Mouse (Mus musculus): ENCODE data around the gene Tceanc. TPM values are rescaled to one million over a fixed set of nuclear protein-coding genes. Genes with fewer than 3 reads are reported as not detected.
"Not testable (repeated sequence)": the region's sequence is repeated elsewhere in the genome, so short reads cannot be mapped to it uniquely, and the experiment has no call there.

The Tceanc gene
- polyA plus RNA-seq, 1 experiment = 1.5 TPM

DNA sequence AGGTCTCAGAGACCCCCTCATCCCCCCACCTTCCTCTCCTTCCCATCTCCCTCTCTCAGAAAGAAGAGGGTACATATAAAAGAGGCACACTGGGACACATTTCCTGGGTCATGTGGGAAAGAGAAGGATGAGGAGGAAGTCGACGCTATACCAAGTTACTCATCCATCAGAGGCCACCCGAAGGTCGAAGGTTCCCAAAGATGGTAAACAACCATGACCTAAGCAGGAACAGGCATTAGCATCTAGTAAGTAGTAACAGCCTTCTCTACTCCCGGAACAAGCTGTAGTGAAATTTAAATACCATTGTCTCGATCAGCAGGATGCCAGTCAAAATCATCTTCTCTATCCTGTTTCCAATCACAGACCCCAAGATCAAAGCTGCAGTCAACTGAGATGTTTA lies 13.3 kb upstream of the Tceanc start:
- 62% methylated on average over 6 of the region's 6 CpGs for WGBS
- TF ChIP-seq POLR2A (IDR thresholded peaks at IDR 0.05; ENCODE audit: borderline replicate concordance, control insufficient read depth, low read depth, low read length) = no peak
- TF ChIP-seq CTCF (IDR thresholded peaks at IDR 0.05; ENCODE audit: control insufficient read depth, insufficient read depth, low read length) = no peak

GRCm38 (mm10) chrX:166528126-166528525 lies 9.8 kb upstream of the Tceanc start:
- WGBS = 87% methylated on average over 3 of the region's 3 CpGs
- Histone ChIP-seq H3K4me3 (replicated peaks; ENCODE audit: control insufficient read depth, low read depth, low read length) (no peak overlapping the region), H3K27ac (ENCODE audit: control insufficient read depth, insufficient read depth, low read depth, low read length, poor library complexity) (no peak overlapping the region), H3K4me1 (ENCODE audit: control insufficient read depth, insufficient read depth, low read length) (no peaks in the 10 kb centered on the region)
- no peak for TF ChIP-seq CTCF (IDR thresholded peaks at IDR 0.05; ENCODE audit: control insufficient read depth, insufficient read depth, low read length)
- TF ChIP-seq POLR2A (IDR thresholded peaks at IDR 0.05; ENCODE audit: borderline replicate concordance, control insufficient read depth, low read depth, low read length) = no peak

More for the DNA sequence above, 13.3 kb upstream of the Tceanc start:
- Histone ChIP-seq H3K4me3 (replicated peaks; ENCODE audit: control insufficient read depth, low read depth, low read length) (no peak overlapping the region), H3K4me1 (ENCODE audit: control insufficient read depth, insufficient read depth, low read length) (no peaks in the 10 kb centered on the region), H3K27ac (ENCODE audit: control insufficient read depth, insufficient read depth, low read depth, low read length, poor library complexity) (no peak overlapping the region)

DNA sequence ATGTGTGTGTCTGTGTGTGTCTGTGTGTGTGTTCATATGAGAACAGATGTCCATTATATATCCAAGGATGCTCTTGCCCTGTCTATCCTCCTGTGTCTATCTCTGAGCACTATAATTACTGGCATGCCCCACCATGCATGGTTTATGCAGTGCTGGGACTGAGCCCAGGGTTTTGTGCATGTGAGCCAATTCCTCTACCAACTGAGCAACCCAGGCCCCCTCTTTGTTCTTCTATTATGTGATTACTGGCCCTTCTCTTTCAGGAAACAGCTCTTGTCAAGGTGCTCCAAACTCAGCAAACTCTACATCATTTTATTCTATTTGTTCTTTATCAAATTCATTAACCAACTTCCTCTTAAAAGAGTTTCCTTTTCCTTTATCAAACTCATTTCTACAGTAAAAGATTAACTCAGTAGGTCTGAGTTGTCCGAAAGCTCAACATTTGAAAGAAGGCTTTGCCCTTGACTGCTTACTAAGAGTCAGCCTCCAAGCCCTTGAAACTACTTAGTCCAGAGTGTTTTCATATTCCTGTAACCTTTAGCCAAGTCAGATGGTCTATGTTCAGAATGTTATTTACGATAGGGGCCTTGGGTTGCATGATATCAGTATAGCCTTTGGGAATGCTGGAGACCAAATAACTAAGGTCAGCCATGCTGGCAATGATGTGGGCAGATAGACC lies 7.4 kb upstream of the Tceanc start:
- Histone ChIP-seq H3K4me3 (replicated peaks; ENCODE audit: control insufficient read depth, low read depth, low read length) (no peak overlapping the region), H3K27ac (ENCODE audit: control insufficient read depth, insufficient read depth, low read depth, low read length, poor library complexity) (no peak overlapping the region), H3K4me1 (ENCODE audit: control insufficient read depth, insufficient read depth, low read length) (no peaks in the 10 kb centered on the region)
- WGBS = 82% methylated on average over 2 of the region's 2 CpGs
- no peak for TF ChIP-seq POLR2A (IDR thresholded peaks at IDR 0.05; ENCODE audit: borderline replicate concordance, control insufficient read depth, low read depth, low read length)
- no peak for TF ChIP-seq CTCF (IDR thresholded peaks at IDR 0.05; ENCODE audit: control insufficient read depth, insufficient read depth, low read length)

DNA sequence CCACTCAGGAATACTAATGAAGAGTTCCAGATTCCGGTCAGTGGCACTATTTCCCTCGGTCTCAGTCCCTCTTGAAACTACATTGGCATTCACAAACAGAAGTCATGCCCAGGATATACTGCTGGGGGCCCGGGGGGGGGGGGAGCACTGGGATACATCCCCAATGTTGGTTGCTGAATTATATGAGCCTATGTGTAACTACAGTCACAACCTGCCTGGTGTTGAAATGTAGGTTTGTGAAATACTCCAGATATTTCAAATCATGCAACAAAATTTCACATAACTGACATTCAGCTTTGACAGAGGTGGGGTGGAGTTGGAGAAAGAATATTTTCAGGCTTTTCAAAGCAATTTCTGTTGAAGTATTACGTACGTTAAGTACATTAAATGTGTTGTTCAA lies 2.4 kb upstream of the Tceanc start:
- Histone ChIP-seq H3K4me1 (ENCODE audit: control insufficient read depth, insufficient read depth, low read length) (no peaks in the 10 kb centered on the region), H3K27ac (ENCODE audit: control insufficient read depth, insufficient read depth, low read depth, low read length, poor library complexity) (no peak overlapping the region), H3K4me3 (replicated peaks; ENCODE audit: control insufficient read depth, low read depth, low read length) (no peak overlapping the region)
- TF ChIP-seq POLR2A (IDR thresholded peaks at IDR 0.05; ENCODE audit: borderline replicate concordance, control insufficient read depth, low read depth, low read length) = no peak
- TF ChIP-seq CTCF (IDR thresholded peaks at IDR 0.05; ENCODE audit: control insufficient read depth, insufficient read depth, low read length) = no peak
- WGBS = 53% methylated on average over 5 of the region's 5 CpGs

DNA sequence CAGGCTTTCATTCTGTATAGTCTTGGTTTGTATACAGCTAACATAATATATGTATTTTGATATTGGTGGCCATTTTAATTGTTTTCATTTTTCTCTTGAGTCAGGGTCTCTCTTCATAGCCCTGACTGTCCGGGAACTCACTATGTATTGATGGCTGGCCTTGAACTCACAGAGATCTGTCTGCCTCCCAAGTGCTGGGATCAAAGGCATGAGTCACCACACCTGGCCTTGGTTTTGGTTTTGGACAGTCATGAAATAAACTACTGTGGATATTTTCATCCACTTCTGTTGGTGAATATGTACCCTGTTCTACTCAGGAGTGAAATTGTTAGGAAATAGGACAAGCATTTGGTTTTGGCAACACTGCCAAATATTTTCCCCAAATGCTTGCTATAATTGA lies 1.7 kb downstream of the Tceanc start:
- H3K4me1 ChIP-seq (ENCODE audit: control insufficient read depth, insufficient read depth, low read length) = no peaks in the 10 kb centered on the region
- H3K4me3 ChIP-seq (replicated peaks; ENCODE audit: control insufficient read depth, low read depth, low read length) = no peak overlapping the region
- TF ChIP-seq CTCF (IDR thresholded peaks at IDR 0.05; ENCODE audit: control insufficient read depth, insufficient read depth, low read length) (no peak), POLR2A (IDR thresholded peaks at IDR 0.05; ENCODE audit: borderline replicate concordance, control insufficient read depth, low read depth, low read length) (no peak)
- WGBS = 85% methylated on average over 1 of the region's 1 CpGs
- H3K27ac ChIP-seq (ENCODE audit: control insufficient read depth, insufficient read depth, low read depth, low read length, poor library complexity) = no peak overlapping the region

DNA sequence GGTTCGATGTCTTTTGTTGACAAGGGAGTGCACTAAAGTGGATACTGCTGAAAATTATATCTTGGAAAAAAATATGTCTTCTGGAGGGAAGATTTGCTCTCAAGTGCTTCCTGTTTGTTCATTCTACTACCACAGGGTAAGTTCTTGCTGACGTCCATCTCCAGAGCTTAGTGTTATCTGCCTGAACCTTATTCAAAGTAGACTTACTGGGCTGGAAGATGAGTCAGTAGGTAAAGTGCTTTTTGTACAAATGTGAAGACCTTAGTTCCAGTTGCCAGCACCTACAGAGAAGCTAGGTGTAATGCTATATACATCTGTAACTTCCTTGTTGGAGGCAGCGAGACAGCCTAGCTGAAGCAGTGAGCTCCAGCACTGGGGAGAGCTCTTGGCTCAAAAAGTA lies 2.4 kb downstream of the Tceanc start:
- no peak overlapping the region for H3K4me3 ChIP-seq (replicated peaks; ENCODE audit: control insufficient read depth, low read depth, low read length)
- H3K4me1 ChIP-seq (ENCODE audit: control insufficient read depth, insufficient read depth, low read length) = no peaks in the 10 kb centered on the region
- H3K27ac ChIP-seq (ENCODE audit: control insufficient read depth, insufficient read depth, low read depth, low read length, poor library complexity) = no peak overlapping the region
- TF ChIP-seq POLR2A (IDR thresholded peaks at IDR 0.05; ENCODE audit: borderline replicate concordance, control insufficient read depth, low read depth, low read length) = no peak
- TF ChIP-seq CTCF (IDR thresholded peaks at IDR 0.05; ENCODE audit: control insufficient read depth, insufficient read depth, low read length) = no peak
- 62% methylated on average over 3 of the region's 3 CpGs for WGBS

- H3K4me1 ChIP-seq (ENCODE audit: control insufficient read depth, insufficient read depth, low read length); H3K4me3 ChIP-seq (replicated peaks; ENCODE audit: control insufficient read depth, low read depth, low read length); H3K27ac ChIP-seq (ENCODE audit: control insufficient read depth, insufficient read depth, low read depth, low read length, poor library complexity): not testable (repeated sequence)
- WGBS = 21% methylated on average over 12 of the region's 12 CpGs
These were observed 4.3 kb downstream of the Tceanc start for GRCm38 (mm10) chrX:166514035-166514434.

DNA sequence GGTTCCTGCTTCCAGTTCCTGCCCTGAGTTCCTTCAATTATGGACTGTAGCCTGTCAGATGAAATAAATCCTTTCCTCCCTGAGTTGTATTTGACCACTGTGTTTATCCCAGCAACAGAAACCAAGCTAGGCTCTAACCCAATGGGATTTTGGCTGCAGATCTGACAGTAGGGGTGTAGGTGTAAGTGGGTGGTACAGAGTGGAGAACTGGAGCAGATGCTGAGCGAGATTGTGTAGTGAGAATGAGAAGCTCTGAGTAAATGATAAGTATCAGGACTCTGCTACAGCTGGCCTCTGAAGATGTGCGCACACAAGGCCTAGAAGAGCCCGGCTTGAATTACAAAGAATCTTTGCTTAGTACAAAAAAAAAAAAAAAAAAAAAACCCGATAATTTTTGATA lies 6.3 kb downstream of the Tceanc start:
- TF ChIP-seq CTCF (IDR thresholded peaks at IDR 0.05; ENCODE audit: control insufficient read depth, insufficient read depth, low read length) (no peak), POLR2A (IDR thresholded peaks at IDR 0.05; ENCODE audit: borderline replicate concordance, control insufficient read depth, low read depth, low read length) (no peak)
- Histone ChIP-seq H3K4me1 (ENCODE audit: control insufficient read depth, insufficient read depth, low read length) (no peaks in the 10 kb centered on the region; the same call in 1 of the 2 replicates), H3K4me3 (replicated peaks; ENCODE audit: control insufficient read depth, low read depth, low read length) (no peak overlapping the region), H3K27ac (ENCODE audit: control insufficient read depth, insufficient read depth, low read depth, low read length, poor library complexity) (no peak overlapping the region)
- WGBS = 76% methylated on average over 4 of the region's 4 CpGs

DNA sequence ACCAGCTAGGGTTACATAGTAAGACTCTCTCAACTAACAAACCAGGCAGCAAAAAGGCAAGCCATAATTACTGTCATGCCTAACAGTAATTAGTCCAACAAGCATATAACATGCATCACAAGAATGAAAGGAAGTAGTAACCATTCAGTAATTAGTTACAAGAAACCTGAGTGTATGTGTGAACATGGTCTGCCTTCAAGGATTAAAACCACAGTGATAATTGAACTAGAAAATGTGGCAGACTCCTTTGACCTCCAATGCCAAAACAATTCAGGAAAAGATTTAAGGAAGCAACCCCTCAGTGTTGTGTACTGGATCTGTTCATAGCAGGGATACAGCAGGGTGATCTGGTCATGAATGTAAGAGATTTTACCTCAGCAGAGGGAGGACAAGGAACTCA lies 7.3 kb downstream of the Tceanc start:
- H3K4me3 ChIP-seq (replicated peaks; ENCODE audit: control insufficient read depth, low read depth, low read length) = no peak overlapping the region
- TF ChIP-seq CTCF (IDR thresholded peaks at IDR 0.05; ENCODE audit: control insufficient read depth, insufficient read depth, low read length) (no peak), POLR2A (IDR thresholded peaks at IDR 0.05; ENCODE audit: borderline replicate concordance, control insufficient read depth, low read depth, low read length) (no peak)
- no peak overlapping the region for H3K27ac ChIP-seq (ENCODE audit: control insufficient read depth, insufficient read depth, low read depth, low read length, poor library complexity)
- H3K4me1 ChIP-seq (ENCODE audit: control insufficient read depth, insufficient read depth, low read length) = no peaks in the 10 kb centered on the region; the same call in 1 of the 2 replicates
